Mouse (Mus musculus) stomach, postnatal 0 days (tissue): Measurements from ENCODE around the gene Fam76b.

Experiments used
- CTCF ChIP-seq: IDR thresholded peaks from 2 replicates; pipeline ENCODE4 v1.5.1; 2016; ENCODE audit warnings: antibody characterized with exemption, low read depth, mild to moderate bottlenecking, moderate library complexity
- EP300 ChIP-seq: optimal IDR thresholded peaks from 2 replicates; pipeline ENCODE3; 2016; ENCODE audit warnings: antibody characterized with exemption

GRCm38 (mm10) chr9:13806854-13807253 is 20.7 kb upstream of the Fam76b start:
- TF ChIP-seq CTCF: no peak
- TF ChIP-seq EP300: no peak
